Mouse (Mus musculus): ENCODE data around the gene Mrgpra3.

Mrgpra3 gene

GRCm38 (mm10) chr7:47601272-47601671 is at the start of gene Mrgpra3:
Mrgpra3 (minus strand) TSS chr7:47601372.
- no peak for DNase-seq (ENCODE audit: low spot score)

All from embryo, embryonic 10 days (tissue).